Mouse (Mus musculus) activated CD4-positive, CD25-positive, alpha-beta regulatory T cell, adult 4 months (primary cell): ENCODE measurements around the gene Ptprn2. TPM values are rescaled to one million over a fixed set of nuclear protein-coding genes. Genes with fewer than 3 reads are reported as not detected.

Source experiments
- ATAC-seq: one replicate; pipeline ENCODE4 v1.8.0; 2017
- polyA plus RNA-seq, 2 experiments: library from polyadenylated mRNA; unstranded; fragments of 100-300 nt; shearing (Covaris generic); gene quantifications; one replicate each; pipeline ENCODE4 v1.2.1; 2017

The Ptprn2 gene
- polyA plus RNA-seq, 2 experiments from 2014 or later, result not detected

DNA sequence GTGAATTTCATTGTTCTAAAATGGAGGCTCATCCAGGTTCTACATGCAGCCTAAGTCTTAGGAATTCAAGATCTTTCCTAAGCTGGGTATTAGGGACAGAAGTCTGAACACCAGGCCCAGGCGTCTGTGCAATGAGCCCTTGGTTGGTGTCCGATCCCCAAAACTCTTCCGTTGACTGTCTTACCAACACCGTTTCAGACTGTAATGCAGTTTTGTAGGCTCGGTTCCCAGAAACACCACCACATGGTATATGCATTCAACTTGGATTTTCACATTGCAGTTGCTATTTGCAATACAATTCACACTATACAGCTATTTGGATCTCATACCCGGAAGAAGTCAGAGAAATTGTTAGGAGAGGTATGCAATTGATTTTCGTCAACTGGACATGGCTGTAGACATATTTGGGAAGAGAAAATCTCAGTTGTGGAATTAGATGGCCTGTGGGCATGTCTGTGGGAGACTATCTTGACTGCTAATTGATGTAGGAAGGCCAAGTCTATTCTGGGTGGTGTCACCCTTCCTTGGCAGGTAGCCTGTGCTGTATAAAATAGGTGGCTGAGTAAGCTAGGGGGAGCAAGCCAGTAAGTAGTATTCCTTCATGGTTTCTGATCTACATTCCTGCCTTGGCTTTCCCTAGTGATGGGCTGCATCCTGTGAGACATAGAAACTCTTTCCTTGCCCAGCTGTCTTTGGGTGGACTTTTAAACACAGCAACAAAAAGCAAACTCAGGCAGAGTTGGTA is 109.5 kb downstream of the Ptprn2 start:
- no peak for ATAC-seq

DNA sequence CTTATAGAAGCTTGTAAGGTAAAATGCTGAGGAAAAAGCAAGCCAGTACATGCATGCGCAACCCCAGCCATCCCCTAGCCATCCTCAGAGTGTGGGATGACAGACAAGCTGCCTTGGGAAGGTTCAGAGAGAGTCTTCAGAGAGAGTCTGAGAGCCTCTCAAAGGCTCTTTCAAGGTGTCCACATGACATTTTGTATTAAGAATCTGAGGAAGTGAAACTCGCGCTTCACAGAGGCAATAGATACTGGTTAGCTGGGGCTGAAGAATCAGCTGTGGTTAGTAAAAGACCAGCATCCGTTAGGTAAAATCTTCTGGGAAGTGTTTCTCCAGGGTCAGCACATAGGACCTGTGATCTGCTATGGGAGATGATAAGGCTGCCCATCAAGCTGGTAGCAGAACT is 110.2 kb downstream of the Ptprn2 start:
- ATAC-seq, result no peak

DNA sequence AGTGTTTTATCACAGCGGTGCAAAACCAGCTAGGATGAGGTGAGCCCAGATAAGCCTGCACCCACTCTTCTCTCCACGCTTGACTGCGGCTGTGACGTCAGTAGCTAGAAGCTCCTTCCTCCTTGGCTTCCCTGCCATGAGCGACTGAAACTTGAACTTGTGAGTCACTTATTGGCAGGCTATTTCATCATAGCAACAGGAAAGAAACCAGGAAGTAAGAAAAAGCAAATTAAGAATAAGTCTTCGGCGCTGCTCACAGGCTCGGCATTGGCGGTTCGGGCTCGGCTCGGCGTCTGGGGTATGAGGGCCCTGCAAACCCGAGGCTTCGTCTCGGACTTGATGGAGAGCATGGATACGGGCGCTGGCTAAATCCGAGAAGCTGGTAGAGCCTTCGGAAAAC is 111.5 kb downstream of the Ptprn2 start:
- no peak for ATAC-seq

DNA sequence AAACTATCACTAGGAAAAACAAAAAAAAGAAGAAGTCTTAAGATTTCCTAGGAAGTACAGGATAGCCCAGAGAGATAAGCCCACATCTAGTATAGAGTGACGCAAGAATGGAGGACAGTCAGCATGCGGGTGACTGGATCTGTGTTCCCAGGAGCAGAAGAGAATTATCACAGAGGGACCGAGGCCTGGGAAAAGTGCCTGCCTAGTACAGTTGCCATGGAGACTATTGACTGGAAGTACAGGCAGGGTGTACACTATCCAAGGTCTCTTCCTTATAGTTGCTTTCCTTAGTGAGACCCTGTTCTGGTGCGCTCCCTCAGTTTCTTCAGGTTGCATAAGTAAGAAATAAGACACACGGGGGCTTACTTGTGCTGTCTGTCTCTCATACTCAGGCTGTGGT is 112.2 kb downstream of the Ptprn2 start:
- no peak for ATAC-seq

DNA sequence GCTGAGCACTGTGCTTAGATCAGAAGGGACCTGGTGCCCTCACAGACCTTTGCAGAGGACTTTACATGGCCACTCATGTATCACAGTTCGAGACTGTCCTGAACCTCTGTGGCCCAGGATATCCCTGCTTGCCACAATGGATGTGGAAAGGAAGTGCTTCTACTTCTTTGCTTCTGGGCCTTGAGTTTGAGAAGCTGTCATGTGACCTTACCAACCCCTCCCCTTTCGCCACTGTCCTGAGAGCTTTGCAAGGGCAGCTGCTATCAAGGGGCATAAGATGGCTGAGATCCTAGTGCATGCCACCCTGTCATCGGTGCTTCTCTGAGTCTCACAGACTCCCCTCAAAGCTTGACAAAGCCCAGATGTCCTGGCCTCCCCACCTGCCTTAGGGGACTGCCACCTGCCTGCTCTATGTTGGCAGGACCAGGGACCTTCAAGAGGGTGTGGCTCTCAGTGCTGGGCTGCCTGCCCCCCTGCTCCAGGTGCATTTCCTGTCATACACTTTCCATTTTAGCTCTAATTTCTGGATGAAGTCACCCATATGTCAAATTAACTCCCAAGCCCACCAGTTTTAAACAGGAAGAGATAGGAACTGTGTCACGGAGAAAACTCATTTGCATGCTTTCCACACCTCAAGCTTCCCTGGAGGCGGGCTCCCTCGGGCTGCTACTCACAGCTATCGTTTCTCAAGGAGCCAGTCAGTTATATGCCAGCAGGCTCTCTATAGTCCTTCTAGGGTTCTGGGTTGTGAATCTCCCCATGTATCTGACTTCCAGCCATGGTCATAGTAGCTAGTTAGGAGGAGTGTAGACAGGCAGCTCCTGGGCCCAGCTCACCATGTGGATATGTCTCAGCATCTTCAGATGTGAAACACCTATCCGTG is 112.8 kb downstream of the Ptprn2 start:
- no peak for ATAC-seq

DNA sequence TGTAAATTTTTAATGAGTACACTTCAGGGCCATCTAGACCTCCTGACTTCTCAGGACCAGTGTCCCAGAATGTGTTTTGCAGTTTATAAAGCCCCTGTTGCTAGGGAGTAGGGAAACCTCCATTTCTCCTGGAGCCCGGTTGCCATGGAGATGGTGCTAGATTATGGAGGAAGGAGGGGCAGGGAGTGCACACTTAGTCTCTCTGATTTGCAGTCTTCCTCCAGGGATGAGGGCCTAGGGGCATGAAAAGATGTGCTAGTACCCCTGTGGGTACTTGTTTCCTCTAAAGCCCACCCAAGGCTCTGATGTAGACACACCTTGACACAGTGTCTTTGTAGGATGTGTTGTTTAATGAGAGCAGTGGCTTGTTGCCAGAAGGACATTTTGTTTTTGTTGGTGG is 114.0 kb downstream of the Ptprn2 start:
- ATAC-seq, result no peak

DNA sequence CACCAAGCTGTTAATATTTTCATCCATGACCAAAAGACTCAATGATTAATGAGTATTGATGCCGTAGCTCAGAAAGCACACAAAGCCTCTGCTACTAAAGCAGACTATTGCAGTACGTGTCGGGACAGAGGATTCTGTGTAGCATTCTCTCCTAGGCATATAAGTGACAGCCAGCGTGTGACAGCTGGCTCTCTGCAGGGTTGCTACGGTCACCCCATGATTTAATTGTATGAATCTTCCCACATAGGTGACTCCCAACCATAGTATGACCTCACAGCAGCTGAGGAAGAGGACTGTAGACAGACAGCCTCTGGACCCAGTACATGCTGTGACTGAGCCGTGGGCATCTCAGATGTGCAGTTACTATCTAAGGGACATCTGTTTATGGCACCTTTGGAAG is 114.5 kb downstream of the Ptprn2 start:
- no peak for ATAC-seq

DNA sequence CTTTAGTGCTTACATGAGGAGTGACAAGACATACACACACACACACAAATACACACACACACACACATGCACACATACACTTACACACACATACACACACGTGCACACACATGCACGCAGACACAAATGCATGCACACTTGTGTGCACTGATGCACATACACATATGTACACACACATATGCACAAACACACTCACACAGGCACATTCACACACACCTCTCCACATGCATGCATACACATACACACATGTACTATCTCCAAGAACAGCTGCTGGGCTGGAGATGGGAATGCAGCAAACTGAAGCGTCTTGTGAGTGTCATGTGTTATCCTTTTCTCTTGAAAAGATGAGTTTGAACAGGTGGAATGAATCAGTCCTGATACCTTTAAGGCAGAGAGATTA is 115.9 kb downstream of the Ptprn2 start:
- no peak for ATAC-seq

DNA sequence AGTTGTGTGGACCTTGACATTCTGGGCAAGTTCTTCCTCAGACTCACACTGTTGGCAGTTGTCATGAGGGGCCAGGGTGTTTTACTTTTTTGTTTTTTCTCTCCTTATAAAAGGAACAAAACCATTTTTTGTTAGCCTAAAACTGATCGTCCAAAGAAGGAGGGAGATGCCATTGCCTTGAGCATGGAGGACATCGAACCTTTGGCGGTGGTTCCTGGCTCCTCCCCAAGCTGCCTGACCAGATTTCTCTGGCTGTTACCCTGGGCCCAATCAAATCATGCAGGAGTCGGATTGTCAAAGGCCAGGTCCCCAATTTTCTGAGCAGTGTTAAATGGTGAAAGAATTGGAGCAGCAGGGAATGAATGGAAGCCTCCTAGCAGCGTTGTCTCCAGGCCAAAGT is 116.4 kb downstream of the Ptprn2 start:
- ATAC-seq, result no peak

DNA sequence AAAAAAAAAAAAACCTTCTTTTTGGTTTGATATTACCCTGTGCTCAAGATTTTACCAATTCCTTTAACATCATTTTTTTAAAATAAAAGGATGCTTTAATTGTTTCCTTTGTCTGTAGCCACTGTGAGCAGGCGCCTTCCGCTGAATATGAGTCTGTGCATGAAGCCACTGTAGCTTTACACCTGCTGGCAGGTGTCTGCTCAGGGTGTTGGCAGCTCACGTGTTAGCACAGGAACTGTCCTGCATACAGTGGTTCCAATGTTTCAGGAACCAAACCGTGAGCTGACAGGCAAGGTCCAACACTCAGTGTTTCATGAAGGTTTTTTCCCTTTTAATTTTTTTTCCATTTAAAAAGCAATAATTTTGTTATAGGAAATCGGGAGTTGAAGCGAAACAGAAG is 123.1 kb downstream of the Ptprn2 start:
- no peak for ATAC-seq

DNA sequence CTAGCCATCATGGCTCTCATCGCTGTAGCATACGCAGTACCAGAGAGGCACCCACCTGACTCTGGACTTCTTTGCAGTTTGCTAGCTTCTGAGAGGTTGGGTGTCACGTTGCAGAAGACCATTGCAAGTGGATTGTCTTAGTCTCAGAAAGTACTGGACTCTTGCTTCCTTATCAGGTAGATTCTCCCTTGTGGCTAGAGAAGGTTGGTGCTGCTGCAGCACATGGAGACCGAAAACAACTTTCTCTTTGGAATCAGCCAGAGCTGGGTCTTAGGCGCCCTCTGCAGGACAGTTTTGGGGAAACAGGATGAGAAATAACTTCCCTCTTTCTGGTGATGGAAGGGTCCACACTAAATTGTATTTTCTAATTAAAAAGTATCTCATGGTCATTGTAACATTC is 134.3 kb downstream of the Ptprn2 start:
- peak; percentile 81 for ATAC-seq

DNA sequence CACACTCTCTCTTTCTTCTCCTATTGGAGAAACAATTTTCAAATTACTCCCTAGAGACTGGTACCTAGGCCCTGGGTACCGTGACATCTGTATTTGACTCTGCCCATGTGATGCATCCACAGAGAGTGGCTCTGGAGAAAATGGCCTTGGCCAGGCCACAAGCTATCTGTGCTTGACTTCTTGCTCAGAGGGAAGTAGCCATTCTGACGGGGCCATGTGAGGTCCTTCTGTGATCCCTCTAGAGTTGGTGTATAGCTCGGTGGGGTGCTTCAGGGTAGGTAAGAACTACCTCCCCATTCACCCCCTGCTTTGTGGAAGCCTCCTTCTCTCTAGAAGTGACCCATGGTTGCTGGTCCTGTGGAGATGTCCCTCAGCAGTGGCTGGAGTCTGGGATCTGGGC is 134.8 kb downstream of the Ptprn2 start:
- no peak for ATAC-seq

DNA sequence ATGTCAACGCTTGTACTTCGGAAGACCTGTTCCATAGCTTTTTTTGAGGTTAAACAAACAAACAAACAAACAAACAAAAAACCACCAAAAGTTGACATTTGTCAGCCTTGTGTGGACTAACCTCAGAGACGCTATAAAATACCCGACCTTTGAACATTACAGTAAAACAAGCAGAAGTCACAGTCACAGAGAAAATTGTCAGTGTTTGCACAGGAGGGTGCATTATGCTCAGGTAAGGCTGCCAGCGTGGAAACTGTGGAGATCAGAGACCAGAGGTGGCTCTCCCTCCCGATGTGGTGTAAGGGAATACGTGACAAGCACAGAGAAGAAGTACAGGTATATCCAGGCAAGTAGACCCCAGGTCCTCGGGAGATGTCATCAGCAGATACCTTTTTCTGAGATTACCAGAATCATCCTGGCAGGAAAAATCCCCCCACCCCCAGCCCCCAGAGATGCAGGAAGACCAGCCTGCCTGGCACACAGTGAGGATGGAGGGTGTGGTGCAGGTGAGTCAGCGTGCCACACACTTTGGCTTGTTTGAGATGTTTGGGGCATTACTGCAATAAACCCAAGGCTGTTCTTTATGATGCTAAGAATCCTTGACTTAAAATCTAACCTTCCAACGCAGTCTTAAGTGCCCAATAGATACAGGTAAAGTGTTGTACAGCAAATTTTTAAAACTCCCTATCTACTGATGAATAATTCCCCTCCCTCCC is 136.0 kb downstream of the Ptprn2 start:
- no peak for ATAC-seq

DNA sequence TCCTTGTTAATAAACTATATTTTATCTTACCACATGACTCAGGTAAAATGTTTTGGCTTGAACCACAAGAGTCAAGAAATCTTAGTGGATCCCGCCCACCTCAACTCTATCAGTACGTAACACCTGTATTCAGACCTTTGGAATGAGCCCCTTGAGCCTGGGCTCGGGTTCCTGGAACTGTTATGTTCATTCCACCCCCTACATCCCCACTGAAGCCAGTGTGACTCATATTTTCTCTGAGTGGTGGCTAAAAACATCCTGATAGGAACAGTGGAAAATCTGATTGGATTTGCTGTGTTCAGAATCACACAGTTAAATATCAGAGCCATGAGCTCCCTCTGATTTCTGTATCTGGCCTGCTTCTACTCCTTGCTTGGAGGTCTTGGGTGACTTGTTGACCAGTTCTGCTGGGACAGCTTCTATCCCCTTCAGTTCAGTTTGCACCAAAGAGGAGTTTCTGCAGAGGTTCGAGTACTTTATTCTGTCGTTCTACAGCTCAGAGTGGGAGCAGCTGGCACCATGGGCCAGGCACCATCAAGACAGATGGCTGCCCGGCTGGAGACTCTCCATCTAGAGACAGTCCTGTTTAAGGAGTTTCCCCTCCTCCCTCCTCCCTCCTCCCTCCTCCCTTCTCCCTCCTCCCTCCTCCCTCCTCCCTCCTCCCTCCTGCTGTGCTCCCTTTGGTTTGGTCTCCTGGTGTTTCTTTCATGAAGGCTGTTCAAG is 137.3 kb downstream of the Ptprn2 start:
- ATAC-seq, result no peak

DNA sequence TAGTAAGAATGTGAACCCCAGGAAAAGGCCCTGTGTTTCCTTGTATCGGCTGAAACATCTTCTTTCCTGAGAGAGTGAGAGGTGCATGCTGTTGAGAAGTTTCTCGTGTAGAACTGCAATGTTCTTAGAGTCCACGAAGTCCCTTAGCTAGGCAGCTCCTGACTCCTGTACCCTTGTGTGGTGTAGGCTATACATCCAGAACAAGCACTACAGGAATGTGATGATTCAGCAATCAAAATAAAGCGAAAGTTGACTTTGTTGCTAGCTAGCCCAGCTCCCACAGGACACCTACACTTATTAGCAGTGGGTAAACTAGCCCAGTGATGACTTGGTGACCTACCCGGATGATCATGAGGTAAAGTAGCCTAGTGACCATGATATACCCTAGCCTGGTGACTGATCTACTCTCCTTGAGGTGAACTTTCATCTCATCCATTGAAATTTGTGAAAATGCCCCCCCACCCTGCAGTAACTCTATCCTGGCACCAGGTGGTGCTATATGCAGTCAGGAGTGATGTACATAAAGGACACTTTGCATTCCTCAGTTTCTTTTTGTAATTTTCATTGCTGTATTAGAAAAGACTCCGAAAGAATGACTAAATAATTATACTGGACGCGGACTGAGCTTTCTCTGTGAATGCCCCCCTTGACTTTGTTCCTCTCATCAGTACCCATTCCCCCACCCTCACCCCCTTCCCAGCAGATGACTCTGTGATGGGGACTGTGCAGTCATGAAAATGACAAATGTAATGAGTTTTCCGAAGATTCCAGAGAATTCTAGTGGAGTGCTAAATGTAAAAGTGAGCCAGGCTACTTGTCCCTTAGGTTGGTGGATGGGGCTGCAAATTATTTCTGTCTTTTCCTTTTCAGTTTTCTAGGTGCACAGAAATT is 140.1 kb downstream of the Ptprn2 start:
- ATAC-seq, result peak; percentile 71

DNA sequence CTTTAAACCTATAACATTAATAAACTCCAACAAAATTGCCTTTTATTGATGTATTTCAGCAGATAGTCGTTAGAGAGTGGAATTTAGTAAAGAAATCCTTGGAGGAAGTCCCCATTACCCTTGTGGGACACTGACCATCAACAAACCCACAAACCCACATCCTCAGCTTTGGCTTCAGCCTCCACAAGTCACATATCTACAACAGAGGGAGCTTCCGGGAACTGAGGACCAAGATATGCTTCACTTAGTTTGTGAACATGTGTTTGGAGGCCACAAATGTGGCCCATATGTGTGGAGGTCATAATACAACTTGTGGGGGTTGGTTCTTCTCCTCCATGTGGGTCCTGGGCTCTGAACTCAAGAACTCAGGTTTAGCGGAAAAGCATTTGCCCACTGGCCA is 143.5 kb downstream of the Ptprn2 start:
- no peak for ATAC-seq

DNA sequence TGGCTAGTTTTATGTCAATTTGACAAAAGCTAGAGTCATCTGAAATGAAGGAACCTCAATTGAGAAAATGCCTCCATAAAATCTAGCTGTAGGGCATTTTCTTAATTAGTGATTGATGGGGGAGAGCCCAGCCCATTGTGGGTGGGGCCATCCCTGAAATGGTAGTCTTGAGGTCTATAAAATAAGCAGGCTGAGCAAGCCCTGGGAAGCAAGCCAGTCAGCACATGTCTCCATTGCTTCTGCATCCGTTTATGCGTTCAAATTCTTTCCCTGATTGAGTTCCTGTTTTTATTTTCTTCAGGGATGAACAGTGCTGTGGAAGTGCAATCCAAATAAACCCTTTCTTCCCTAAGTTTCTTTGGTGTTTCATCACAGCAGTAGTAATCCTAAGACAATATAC is 152.0 kb downstream of the Ptprn2 start:
- no peak for ATAC-seq

DNA sequence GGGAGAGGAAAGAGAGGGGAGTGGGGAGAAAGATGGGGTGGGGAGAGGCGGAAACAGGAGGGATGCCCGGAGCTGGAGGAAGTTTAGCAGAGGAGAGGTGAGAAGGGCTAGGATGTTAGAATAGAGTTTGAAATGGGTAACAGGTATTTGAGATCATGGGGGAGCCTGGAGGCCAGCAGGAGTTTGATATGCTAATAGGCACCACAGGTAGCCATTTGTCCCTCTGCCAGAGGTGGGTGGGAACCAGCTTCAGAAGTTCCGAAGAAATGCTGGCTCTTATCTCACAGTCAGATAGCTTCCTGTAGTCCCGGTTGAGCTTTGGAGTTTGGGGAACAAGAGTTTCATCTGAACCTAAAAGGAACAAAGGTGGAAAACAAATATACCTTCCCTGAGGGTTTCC is 155.4 kb downstream of the Ptprn2 start:
- no peak for ATAC-seq

DNA sequence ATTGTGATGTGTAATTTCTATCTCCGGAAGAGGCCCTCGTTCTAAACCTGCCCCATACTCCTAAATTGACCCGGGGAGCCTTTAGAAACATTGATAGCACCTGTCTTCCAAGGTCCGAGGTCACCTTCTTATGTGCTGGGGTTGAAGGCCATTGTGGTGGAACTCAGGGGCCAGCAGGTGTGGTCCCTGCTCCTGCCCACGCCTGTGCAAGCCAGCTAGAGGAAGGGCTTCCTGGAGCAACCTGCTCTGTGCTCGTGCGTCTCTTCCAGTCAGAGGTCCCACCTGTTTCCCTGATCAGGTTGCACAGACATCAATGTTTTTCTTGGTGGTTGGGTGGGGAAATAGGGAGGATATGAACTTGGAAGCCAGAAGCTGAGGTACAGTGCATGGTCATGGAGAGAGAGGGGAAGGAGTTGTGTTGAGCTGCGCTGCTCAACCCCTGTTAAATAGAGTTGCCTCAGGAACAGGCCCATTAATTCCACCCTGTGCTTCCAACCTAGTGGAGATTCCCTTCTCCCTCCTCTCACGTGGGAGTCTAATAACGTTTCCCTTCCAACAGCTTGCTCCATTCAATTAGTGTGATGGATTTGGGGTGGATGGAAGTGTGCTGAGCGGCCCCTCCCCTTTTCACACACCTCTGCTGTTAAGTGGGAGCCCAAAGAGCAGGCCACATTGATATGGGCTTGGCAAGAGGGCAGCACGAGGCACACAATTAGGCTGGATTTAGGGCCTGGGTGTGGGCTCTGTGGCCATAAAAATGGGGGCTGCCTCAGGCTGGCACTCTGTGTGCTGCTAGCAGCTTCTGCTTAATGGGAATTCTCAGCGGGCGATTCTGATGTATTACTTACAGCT is 156.0 kb downstream of the Ptprn2 start:
- no peak for ATAC-seq

DNA sequence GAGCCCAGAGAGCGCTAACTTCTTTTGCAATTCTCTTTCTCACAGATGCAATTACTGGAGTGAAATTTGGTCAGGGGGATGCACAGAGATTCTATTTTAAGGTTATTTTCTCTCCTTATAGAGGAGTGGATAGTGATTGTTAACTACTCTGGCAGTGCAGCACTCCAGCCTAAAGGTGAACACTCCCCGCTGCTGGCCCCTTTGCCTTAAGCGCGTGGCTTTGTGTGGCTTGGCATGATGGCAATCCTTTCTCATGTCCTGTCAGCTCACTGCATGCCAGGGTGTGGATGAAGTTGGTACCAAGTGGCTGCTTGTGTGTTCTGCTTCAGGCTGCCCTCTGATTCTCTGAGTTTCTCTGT is 156.7 kb downstream of the Ptprn2 start:
- no peak for ATAC-seq

DNA sequence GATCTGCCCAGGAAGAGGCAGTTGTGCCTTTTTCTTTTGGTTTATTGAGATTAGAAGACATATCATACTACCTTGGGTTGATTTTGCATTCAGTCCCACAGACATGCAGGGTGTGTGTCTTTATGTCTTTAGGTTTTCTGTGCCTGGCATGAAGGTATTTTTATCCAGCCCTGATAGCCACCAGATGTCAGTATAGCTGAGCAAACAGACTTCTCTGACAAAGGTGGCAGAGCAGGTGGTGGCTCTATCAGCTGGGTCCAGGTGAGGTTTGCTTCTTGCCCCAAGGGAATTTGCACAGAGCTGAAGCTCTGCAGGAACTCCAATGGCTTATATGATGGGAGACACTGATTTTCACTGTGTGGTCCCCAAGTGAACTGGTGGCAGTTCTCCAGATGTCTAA is 161.3 kb downstream of the Ptprn2 start:
- ATAC-seq, result no peak
